Mouse (Mus musculus) T-helper 2 cell (primary cell): ENCODE results near the gene Amd2.

Experiments used
- in situ Hi-C: fragments of 300-600 bp; cut with MboI, MseI; formaldehyde crosslinking; loops from one replicate; pipeline ENCODE4 v1.15.1; 2025; ENCODE audit warnings: high pct_unique_total_duplicates

The Amd2 gene

GRCm38 (mm10) chr10:35711792-35712191, at the start of gene Amd2:
Gene Amd2, minus strand, starts transcription at chr10:35711892.
- in situ Hi-C loops = no loop called here

GRCm38 (mm10) chr10:35761280-35761679, 49.6 kb upstream of the Amd2 start:
- in situ Hi-C loops = no loop called here

- in situ Hi-C loops = no loop called here
These were observed 25.9 kb upstream of the Amd2 start for GRCm38 (mm10) chr10:35737639-35738038.

- in situ Hi-C loops = no loop called here
These were observed 2.6 kb upstream of the Amd2 start for GRCm38 (mm10) chr10:35714266-35714665.
